In the genomic region with DNA sequence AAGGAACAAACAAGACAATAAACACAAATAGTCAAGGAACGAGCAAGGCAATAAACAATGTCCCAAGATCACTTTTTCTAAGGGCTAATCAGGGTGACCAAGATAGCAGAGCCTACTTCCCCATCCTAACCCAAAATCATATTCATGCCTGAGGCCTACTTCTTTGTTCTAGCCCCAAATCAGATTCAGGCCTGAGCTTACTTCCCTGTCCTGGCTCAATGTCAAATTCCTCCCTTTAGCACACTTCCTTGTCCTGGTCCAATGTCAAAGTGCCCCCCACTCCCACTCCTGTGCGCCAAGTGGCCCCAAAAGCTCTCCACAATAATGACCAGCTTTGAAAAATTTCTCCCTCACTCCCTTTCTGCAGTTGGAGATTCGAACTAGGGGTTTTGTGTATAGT, we compare ENCODE assay signal across 31 mouse cellular contexts. TPM values are rescaled to one million over a fixed set of nuclear protein-coding genes. Genes with fewer than 3 reads are reported as not detected.
DNase-seq lines count a peak whose midpoint lies in the region; ATAC-seq and TF ChIP-seq lines count a peak whose summit lies in the region.
"Had no signal": no experiment of that assay in that cellular context is flagged by ENCODE, and none has a peak within 500 bp of the region (broad histone marks: within the 10 kb centered on the region; RNA-seq: fewer than 3 reads in every experiment).

No protein-coding gene starts in this region.

- no peak for ATAC-seq in hindbrain, embryonic 11.5 days (ENCODE audit: low FRiP score)
- ATAC-seq: activated CD4-positive, CD25-positive, alpha-beta regulatory T cell, adult 4 months; forebrain, embryonic 15.5 days; hindbrain, embryonic 16.5 days; intestine, embryonic 15.5 days had no signal

- H3K4me2 ChIP-seq in hindbrain, embryonic 11.5 days (replicated peaks; ENCODE audit: low read depth, low read length) = no peak overlapping the region
- H3K4me2 ChIP-seq: embryonic facial prominence, embryonic 13.5 days; forebrain, embryonic 12.5 days; forebrain, embryonic 15.5 days; heart, embryonic 11.5 days; hindbrain, embryonic 13.5 days; intestine, embryonic 15.5 days had no signal

- no peak for TF ChIP-seq POLR2A in liver, adult 2 months (IDR thresholded peaks at IDR 0.05; ENCODE audit: extremely low read depth, insufficient read depth, low read length)

- no peak overlapping the region for H3K4me3 ChIP-seq in heart, embryonic 10.5 days
- H3K4me3 ChIP-seq in liver, adult 2 months (ENCODE audit: insufficient read depth, low read depth, low read length) = no peak overlapping the region
- H3K4me3 ChIP-seq in hindbrain, embryonic 11.5 days (ENCODE audit: low read depth, low read length) = no peak overlapping the region
- H3K4me3 ChIP-seq: embryonic facial prominence, embryonic 10.5 days; embryonic facial prominence, embryonic 13.5 days; erythroblast, embryonic 14.5 days; forebrain, embryonic 12.5 days; forebrain, embryonic 15.5 days; hindbrain, embryonic 13.5 days; intestine, embryonic 15.5 days had no signal

- TF ChIP-seq CTCF in liver, adult 2 months (IDR thresholded peaks at IDR 0.05; ENCODE audit: low read depth, low read length) = no peak

- H3K79me2 ChIP-seq in liver, adult 2 months (ENCODE audit: control insufficient read depth, insufficient read depth, low read length) = peaks cover 9% of the 10 kb centered on the region

- peak; percentile 78 for DNase-seq in heart, adult 11 months
- no peak for DNase-seq in heart, embryonic 10.5 days (ENCODE audit: low spot score)
- DNase-seq in liver, adult 2 months (ENCODE audit: extremely low read depth, low read depth, low spot score) = peak; percentile 15
- DNase-seq in liver (no peak), MEL-GATA-1-ER (ENCODE audit: extremely low read depth, low read depth) (peak; percentile 64)
- no peak for DNase-seq in frontal cortex, postnatal 36 days (ENCODE audit: low spot score in 2 of 2)
- DNase-seq in hindbrain, embryonic 11.5 days (ENCODE audit: low spot score) = no peak
- DNase-seq in heart, adult 9 months (ENCODE audit: low spot score in 2 of 2) = no peak
- DNase-seq: adrenal gland, adult 8-10 months; adrenal gland, postnatal 25 days; cerebellum, adult 18-20 months; cerebellum, adult 9-11 months; cerebellum, postnatal 25 days; embryo, embryonic 11 days; gastrocnemius, postnatal 10 days; heart, adult 18-20 months; kidney, adult 8-10 months had no signal

- H3K27me3 ChIP-seq in heart, embryonic 10.5 days (ENCODE audit: insufficient read depth, poor library complexity, severe bottlenecking) = no peaks in the 10 kb centered on the region
- no peaks in the 10 kb centered on the region for H3K27me3 ChIP-seq in liver, adult 2 months (ENCODE audit: control insufficient read depth, insufficient read depth, low read length)
- no peaks in the 10 kb centered on the region for H3K27me3 ChIP-seq in hindbrain, embryonic 11.5 days (ENCODE audit: control insufficient read depth, insufficient read depth, low read length)
- H3K27me3 ChIP-seq: embryonic facial prominence, embryonic 13.5 days; forebrain, embryonic 12.5 days; forebrain, embryonic 15.5 days; hindbrain, embryonic 13.5 days; intestine, embryonic 15.5 days had no signal

- H3K27ac ChIP-seq in heart, embryonic 10.5 days = no peak overlapping the region
- no peak overlapping the region for H3K27ac ChIP-seq in liver, adult 2 months (replicated peaks; ENCODE audit: insufficient read depth, low read depth, low read length)
- H3K27ac ChIP-seq in hindbrain, embryonic 11.5 days (ENCODE audit: low read depth, low read length) = no peak overlapping the region
- H3K27ac ChIP-seq: embryonic facial prominence, embryonic 10.5 days; embryonic facial prominence, embryonic 13.5 days; forebrain, embryonic 12.5 days; forebrain, embryonic 15.5 days; hindbrain, embryonic 13.5 days; intestine, embryonic 15.5 days had no signal

- 72% methylated on average over 3 of the region's 3 CpGs for WGBS in heart, embryonic 10.5 days
- 83% methylated on average over 3 of the region's 3 CpGs for WGBS in liver, adult 2 months
- 68% methylated on average over 3 of the region's 3 CpGs for WGBS in hindbrain, embryonic 11.5 days

- peaks cover 2% of the 10 kb centered on the region; the same call in 1 of the 2 replicates for H3K36me3 ChIP-seq in heart, embryonic 10.5 days
- H3K36me3 ChIP-seq in liver, adult 2 months (ENCODE audit: control insufficient read depth, insufficient read depth, low read length) = no peaks in the 10 kb centered on the region
- no peaks in the 10 kb centered on the region for H3K36me3 ChIP-seq in hindbrain, embryonic 11.5 days (ENCODE audit: control insufficient read depth, insufficient read depth, low read length)
- H3K36me3 ChIP-seq: intestine, embryonic 15.5 days had no signal

- H3K9ac ChIP-seq in liver, adult 2 months (ENCODE audit: low read depth, low read length) = no peak overlapping the region
- H3K9ac ChIP-seq in hindbrain, embryonic 11.5 days (ENCODE audit: low read depth, low read length) = no peak overlapping the region
- H3K9ac ChIP-seq: embryonic facial prominence, embryonic 13.5 days; forebrain, embryonic 12.5 days; forebrain, embryonic 15.5 days; hindbrain, embryonic 13.5 days; intestine, embryonic 15.5 days had no signal

- H3K4me1 ChIP-seq in heart, embryonic 10.5 days = peaks cover 30% of the 10 kb centered on the region
- peaks cover 12% of the 10 kb centered on the region for H3K4me1 ChIP-seq in liver, adult 2 months (ENCODE audit: control insufficient read depth, insufficient read depth, low read length)
- peaks cover 10% of the 10 kb centered on the region for H3K4me1 ChIP-seq in hindbrain, embryonic 11.5 days (replicated peaks; ENCODE audit: control insufficient read depth, insufficient read depth, low read length)

- no peaks in the 10 kb centered on the region for H3K9me3 ChIP-seq in heart, embryonic 10.5 days
- H3K9me3 ChIP-seq in hindbrain, embryonic 11.5 days (ENCODE audit: control insufficient read depth, low read length) = no peaks in the 10 kb centered on the region
- H3K9me3 ChIP-seq: embryonic facial prominence, embryonic 10.5 days; embryonic facial prominence, embryonic 13.5 days; forebrain, embryonic 12.5 days; forebrain, embryonic 15.5 days; hindbrain, embryonic 13.5 days; intestine, embryonic 15.5 days had no signal

RNA-seq across cellular contexts. Expression of a gene that starts 3.3 kb away (rescaled TPM):
- polyA plus RNA-seq in heart, embryonic 10.5 days (2016; fragmentation: Nextera tagmentation; extraction: Ambion mirVana) = 172 and 178 TPM in 2 replicates
- total RNA-seq in liver, adult 2 months (2014; rRNA removed) = 39.5 and 42.6 TPM in 2 replicates
- 24.1 and 26.8 TPM in 2 replicates for polyA plus RNA-seq in liver, adult 2 months (2012; rRNA removed)
- polyA plus RNA-seq in hindbrain, embryonic 11.5 days (2014; fragmentation: Nextera tagmentation; extraction: Ambion mirVana) = 347 and 351 TPM in 2 replicates

RNA-seq across cellular contexts. Expression of a gene that starts 3.5 kb away (rescaled TPM):
- 6.2 and 8.2 TPM in 2 replicates for polyA plus RNA-seq in heart, embryonic 10.5 days (2016; fragmentation: Nextera tagmentation; extraction: Ambion mirVana)
- 0.09 and 0.20 TPM in 2 replicates for total RNA-seq in liver, adult 2 months (2014; rRNA removed)
- 0.17 and 0.24 TPM in 2 replicates for polyA plus RNA-seq in liver, adult 2 months (2012; rRNA removed)
- polyA plus RNA-seq in hindbrain, embryonic 11.5 days (2014; fragmentation: Nextera tagmentation; extraction: Ambion mirVana) = 13.8 and 16.1 TPM in 2 replicates

RNA-seq across cellular contexts. Expression of a gene that starts 26.9 kb away (rescaled TPM):
- 0.91 and 2.9 TPM in 2 replicates for polyA plus RNA-seq in heart, embryonic 10.5 days (2016; fragmentation: Nextera tagmentation; extraction: Ambion mirVana)
- not detected in 2 replicates for total RNA-seq in liver, adult 2 months (2014; rRNA removed)
- polyA plus RNA-seq in liver, adult 2 months (2012; rRNA removed) = not detected in 2 replicates
- 2.9 and 3.2 TPM in 2 replicates for polyA plus RNA-seq in hindbrain, embryonic 11.5 days (2014; fragmentation: Nextera tagmentation; extraction: Ambion mirVana)
- total RNA-seq: adrenal gland, adult 8-10 months; adrenal gland, postnatal 25 days; common myeloid progenitor, adult 5-6 weeks; heart, adult 18-20 months; heart, postnatal 25 days; hematopoietic stem cell, adult 5-6 weeks had no signal
- polyA plus RNA-seq: activated CD4-positive, CD25-positive, alpha-beta regulatory T cell, adult 4 months; erythroblast, embryonic 14.5 days; heart, postnatal 0 days had no signal

RNA-seq across cellular contexts. Expression of a gene that starts 54.9 kb away (rescaled TPM):
- 9.9 and 11.5 TPM in 2 replicates for polyA plus RNA-seq in heart, embryonic 10.5 days (2016; fragmentation: Nextera tagmentation; extraction: Ambion mirVana)
- 2.8 TPM in 2 replicates for total RNA-seq in liver, adult 2 months (2014; rRNA removed)
- 2.1 and 2.7 TPM in 2 replicates for polyA plus RNA-seq in liver, adult 2 months (2012; rRNA removed)
- 9.4 and 14.0 TPM in 2 replicates for polyA plus RNA-seq in hindbrain, embryonic 11.5 days (2014; fragmentation: Nextera tagmentation; extraction: Ambion mirVana)
- polyA plus RNA-seq: erythroblast, embryonic 14.5 days had no signal

Comparison
In these comparisons a context has a peak if more than half of its experiments do, and no peak if none do; other contexts are left out.
1. DNase-seq: peak in heart, adult 11 months (single experiment), liver, adult 2 months (single experiment) and MEL-GATA-1-ER (single experiment); none in heart, embryonic 10.5 days (single experiment), liver (single experiment), frontal cortex, postnatal 36 days (0 of 2), hindbrain, embryonic 11.5 days (single experiment) and heart, adult 9 months (0 of 2).